Mouse (Mus musculus) large intestine, adult 2 months (tissue): Measurements from ENCODE around the gene Phf1. TPM values are rescaled to one million over a fixed set of nuclear protein-coding genes. Genes with fewer than 3 reads are reported as not detected.
"Not testable (repeated sequence)": the region's sequence is repeated elsewhere in the genome, so short reads cannot be mapped to it uniquely, and the experiment has no call there.

Experiments
- DNase-seq: peaks from one replicate; pipeline ENCODE4 v3.0.0-alpha.2; 2012; ENCODE audit warnings: low read depth, low spot score
- WGBS: fragments of 180-500 bp; shearing (Covaris S2); methylation state at CpG from one replicate; pipeline ENCODE4 v1.1.7; 2018; 5-methylcytosine and 5-hydroxymethylcytosine counted together
- polyA plus RNA-seq: library from polyadenylated mRNA; depleted of rRNA; stranded (reverse); fragments of >200 nt; gene quantifications from 2 replicates; pipeline ENCODE4 v1.2.3, GENCODE M21; 2012; rRNA removed

Phf1 gene
- polyA plus RNA-seq, 1 experiment, result 36.2 TPM

- under 1% methylated on average over 75 of the region's 75 CpGs for WGBS
- peak; percentile 80 for DNase-seq
Measured at GRCm38 (mm10) chr17:26972703-26973574, 40.1 kb downstream of the Phf1 start, which contains the start of gene Zbtb9. TSS of gene Zbtb9 (plus strand) at chr17:26973167.

GRCm38 (mm10) chr17:26974547-26974946 lies 41.7 kb downstream of the Phf1 start:
- WGBS, result 88% methylated on average over 15 of the region's 15 CpGs

GRCm38 (mm10) chr17:26975415-26975814 lies 42.6 kb downstream of the Phf1 start:
- DNase-seq, result no peak

More at GRCm38 (mm10) chr17:26974547-26974946, 41.7 kb downstream of the Phf1 start:
- no peak for DNase-seq

- WGBS, result 91% methylated on average over 6 of the region's 6 CpGs
- DNase-seq, result not testable (repeated sequence)
Measured at GRCm38 (mm10) chr17:26977354-26977753, 44.5 kb downstream of the Phf1 start.

GRCm38 (mm10) chr17:26979426-26979825 lies 46.6 kb downstream of the Phf1 start:
- 57% methylated on average over 2 of the region's 2 CpGs for WGBS

GRCm38 (mm10) chr17:26981050-26981449 lies 48.2 kb downstream of the Phf1 start:
- 55% methylated on average over 2 of the region's 2 CpGs for WGBS

More at GRCm38 (mm10) chr17:26979426-26979825, 46.6 kb downstream of the Phf1 start:
- DNase-seq, result no peak

GRCm38 (mm10) chr17:26983382-26983781 lies 50.5 kb downstream of the Phf1 start:
- WGBS, result 84% methylated on average over 4 of the region's 4 CpGs
- no peak for DNase-seq

More at GRCm38 (mm10) chr17:26981050-26981449, 48.2 kb downstream of the Phf1 start:
- no peak for DNase-seq

GRCm38 (mm10) chr17:26985503-26986179 lies 52.8 kb downstream of the Phf1 start:
- DNase-seq, result no peak
- WGBS, result 59% methylated on average over 10 of the region's 10 CpGs

Other genes starting within 250 kb of the Phf1 start
- 2.7 and 3.6 TPM in 2 replicates for gene Crebrf, start 217.4 kb upstream of the Phf1 start, polyA plus RNA-seq
- gene Bnip1, start 152.0 kb upstream of the Phf1 start, polyA plus RNA-seq, result 23.6 and 25.8 TPM in 2 replicates
- not detected in 2 replicates for gene Nkx2-5, start 88.0 kb upstream of the Phf1 start, polyA plus RNA-seq
- gene Kifc5b, start 16.0 kb upstream of the Phf1 start, polyA plus RNA-seq, result 7.3 and 8.5 TPM in 2 replicates
- 148 and 177 TPM in 2 replicates for gene Cuta, start 6.5 kb downstream of the Phf1 start, polyA plus RNA-seq
- 4.0 and 7.5 TPM in 2 replicates for gene Syngap1, start 8.2 kb downstream of the Phf1 start, polyA plus RNA-seq
- gene Zbtb9, start 40.1 kb downstream of the Phf1 start, polyA plus RNA-seq, result 8.3 and 11.3 TPM in 2 replicates
- 289 and 292 TPM in 2 replicates for gene Bak1, start 96.0 kb downstream of the Phf1 start, polyA plus RNA-seq
- 27.6 and 42.0 TPM in 2 replicates for gene Itpr3, start 124.3 kb downstream of the Phf1 start, polyA plus RNA-seq
- gene Uqcc2, start 200.9 kb downstream of the Phf1 start, polyA plus RNA-seq, result 156 and 165 TPM in 2 replicates
- 0.09 and 0.14 TPM in 2 replicates for gene Ip6k3, start 234.7 kb downstream of the Phf1 start, polyA plus RNA-seq